Mouse (Mus musculus): ENCODE measurements around the gene Pnpla2. TPM values are rescaled to one million over a fixed set of nuclear protein-coding genes. Genes with fewer than 3 reads are reported as not detected.

Pnpla2 gene
- polyA plus RNA-seq, 1 experiment from 2014 or later: 20.3 TPM

DNA sequence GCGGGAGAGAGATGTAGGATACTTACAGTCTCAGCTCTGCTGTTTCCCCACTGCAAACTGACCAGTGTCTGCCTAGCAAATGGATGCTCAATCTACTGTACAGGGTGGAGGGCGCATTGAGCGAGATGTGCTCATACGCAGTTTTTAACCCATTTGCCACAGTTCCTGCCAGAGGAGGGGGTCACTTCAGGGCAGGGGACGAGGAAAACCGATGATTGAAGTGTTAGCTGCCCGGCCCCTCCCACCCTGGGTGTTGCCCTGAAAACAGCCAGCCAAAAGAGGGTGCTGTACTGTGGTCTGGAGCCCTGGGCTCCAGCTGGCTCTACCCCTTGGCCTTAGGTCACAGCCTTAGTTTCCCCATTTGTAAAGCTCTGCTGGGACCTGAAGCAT, 22.0 kb downstream of the Pnpla2 start:
- H3K27ac ChIP-seq: peak overlapping the region; percentile 99
- H3K9me3 ChIP-seq: no peaks in the 10 kb centered on the region
- peaks cover 10% of the 10 kb centered on the region for H3K36me3 ChIP-seq
- no peak for DNase-seq (ENCODE audit: low spot score)
- peaks cover 31% of the 10 kb centered on the region for H3K27me3 ChIP-seq (ENCODE audit: insufficient read depth, poor library complexity, severe bottlenecking)
- peaks cover 63% of the 10 kb centered on the region for H3K4me1 ChIP-seq (replicated peaks)
- WGBS: 20% methylated on average over 7 of the region's 7 CpGs
- peak overlapping the region; percentile 65 for H3K4me3 ChIP-seq

DNA sequence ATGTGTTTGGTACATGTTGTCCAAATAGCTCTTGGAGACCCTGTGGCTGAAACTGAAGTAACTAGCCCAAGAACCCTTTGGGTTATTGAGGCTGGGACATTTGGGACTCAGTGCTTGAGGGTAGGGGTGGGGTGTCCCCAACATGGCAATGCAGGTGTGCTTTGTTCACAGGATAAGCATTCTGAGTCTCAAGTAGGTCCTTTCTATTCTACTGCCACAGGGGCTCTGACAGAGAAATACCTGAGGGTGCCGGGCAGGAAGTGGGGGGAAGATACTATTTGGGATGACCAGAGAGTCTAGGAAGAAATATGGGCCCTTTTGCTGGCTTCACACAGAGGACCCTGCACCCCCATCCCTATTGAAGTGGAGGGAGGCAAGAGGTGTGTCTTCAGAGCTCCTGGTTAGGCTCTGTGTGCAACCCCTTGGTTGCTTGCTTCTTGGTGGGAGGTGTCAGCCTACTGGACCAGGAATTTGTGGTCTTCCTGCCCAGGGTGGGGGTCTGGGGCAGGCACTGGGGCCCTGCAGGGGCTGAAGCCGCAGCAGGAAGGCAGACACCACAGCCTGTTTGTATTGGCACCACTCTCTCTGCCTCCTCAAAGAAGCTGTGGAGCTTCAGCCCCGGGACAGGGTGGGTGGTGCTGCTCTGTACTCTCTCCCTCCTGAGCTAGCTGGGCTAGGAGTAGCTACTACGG, 22.7 kb downstream of the Pnpla2 start:
- H3K4me1 ChIP-seq (replicated peaks): peaks cover 70% of the 10 kb centered on the region
- no peak overlapping the region for H3K4me3 ChIP-seq
- DNase-seq (ENCODE audit: low spot score): no peak
- H3K27ac ChIP-seq: peak overlapping the region; percentile 23; the same call in 1 of the 2 replicates
- peaks cover 39% of the 10 kb centered on the region for H3K27me3 ChIP-seq (ENCODE audit: insufficient read depth, poor library complexity, severe bottlenecking)
- H3K9me3 ChIP-seq: no peaks in the 10 kb centered on the region
- H3K36me3 ChIP-seq: peaks cover 2% of the 10 kb centered on the region
- 65% methylated on average over 4 of the region's 4 CpGs for WGBS

DNA sequence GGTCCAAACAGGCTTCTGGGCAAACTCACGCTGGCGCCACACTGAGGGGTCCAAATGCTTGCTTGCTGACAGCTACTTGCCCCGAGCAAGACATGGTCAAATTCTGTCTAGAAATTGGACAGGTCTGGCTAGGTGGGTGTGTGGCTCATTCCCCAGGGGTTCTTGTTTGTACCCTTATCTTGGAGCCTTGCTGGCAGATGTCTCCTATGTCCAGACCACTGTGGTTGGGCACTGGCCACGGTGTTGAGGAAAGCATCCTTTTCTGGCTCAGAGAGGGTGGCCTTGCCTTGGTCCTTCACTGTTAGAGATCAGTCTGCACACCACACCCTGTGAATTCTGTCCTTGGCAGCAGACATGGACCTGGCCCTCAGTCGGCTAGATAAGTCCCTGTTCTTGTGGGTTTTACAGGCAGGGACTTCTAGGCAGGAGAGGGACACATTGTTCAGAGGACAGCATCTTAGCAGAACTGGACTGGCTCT, 23.3 kb downstream of the Pnpla2 start:
- no peak for DNase-seq (ENCODE audit: low spot score)
- H3K36me3 ChIP-seq: no peaks in the 10 kb centered on the region
- peaks cover 45% of the 10 kb centered on the region for H3K27me3 ChIP-seq (ENCODE audit: insufficient read depth, poor library complexity, severe bottlenecking)
- peaks cover 72% of the 10 kb centered on the region for H3K4me1 ChIP-seq (replicated peaks)
- no peak overlapping the region; the same call in 1 of the 2 replicates for H3K27ac ChIP-seq
- no peaks in the 10 kb centered on the region for H3K9me3 ChIP-seq
- no peak overlapping the region for H3K4me3 ChIP-seq
- 85% methylated on average over 5 of the region's 5 CpGs for WGBS

DNA sequence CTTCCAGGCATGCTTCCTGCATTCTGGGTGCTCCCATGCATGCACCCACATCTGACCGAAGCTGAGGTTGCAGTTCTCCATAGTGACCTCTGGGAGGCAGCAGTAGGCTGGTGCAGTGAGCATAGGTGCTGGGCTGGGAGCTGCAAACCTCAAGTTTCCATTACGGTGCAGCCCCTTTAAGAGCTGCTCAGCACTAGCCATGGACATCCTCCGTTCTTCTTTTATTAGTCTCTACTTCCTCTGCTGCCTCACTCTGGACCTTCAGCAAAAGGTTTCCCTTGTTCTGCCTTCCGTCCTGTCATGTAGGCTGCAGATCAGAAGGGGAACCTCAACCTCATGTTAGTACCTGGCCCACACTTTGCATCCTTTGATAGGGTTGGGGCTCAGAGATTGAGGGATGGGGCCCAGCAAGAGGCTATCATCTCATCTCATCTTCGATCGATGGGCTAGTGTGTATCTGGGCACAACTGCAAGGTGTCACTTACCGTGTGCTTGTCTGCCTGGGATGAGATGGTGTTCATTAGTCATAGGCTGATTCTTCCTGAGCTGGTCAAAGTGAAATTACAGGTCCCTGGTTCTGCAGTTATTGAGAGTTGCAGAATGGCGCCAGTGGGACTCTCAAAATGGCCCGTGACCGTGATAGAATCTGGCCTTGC, 26.0 kb downstream of the Pnpla2 start:
- Histone ChIP-seq H3K9me3 (no peaks in the 10 kb centered on the region), H3K27me3 (ENCODE audit: insufficient read depth, poor library complexity, severe bottlenecking) (peaks cover 53% of the 10 kb centered on the region), H3K27ac (no peak overlapping the region), H3K4me1 (replicated peaks) (peaks cover 64% of the 10 kb centered on the region), H3K36me3 (no peaks in the 10 kb centered on the region), H3K4me3 (peak overlapping the region; percentile 76)
- 12% methylated on average over 10 of the region's 10 CpGs for WGBS
- peak; percentile 63 for DNase-seq (ENCODE audit: low spot score)

DNA sequence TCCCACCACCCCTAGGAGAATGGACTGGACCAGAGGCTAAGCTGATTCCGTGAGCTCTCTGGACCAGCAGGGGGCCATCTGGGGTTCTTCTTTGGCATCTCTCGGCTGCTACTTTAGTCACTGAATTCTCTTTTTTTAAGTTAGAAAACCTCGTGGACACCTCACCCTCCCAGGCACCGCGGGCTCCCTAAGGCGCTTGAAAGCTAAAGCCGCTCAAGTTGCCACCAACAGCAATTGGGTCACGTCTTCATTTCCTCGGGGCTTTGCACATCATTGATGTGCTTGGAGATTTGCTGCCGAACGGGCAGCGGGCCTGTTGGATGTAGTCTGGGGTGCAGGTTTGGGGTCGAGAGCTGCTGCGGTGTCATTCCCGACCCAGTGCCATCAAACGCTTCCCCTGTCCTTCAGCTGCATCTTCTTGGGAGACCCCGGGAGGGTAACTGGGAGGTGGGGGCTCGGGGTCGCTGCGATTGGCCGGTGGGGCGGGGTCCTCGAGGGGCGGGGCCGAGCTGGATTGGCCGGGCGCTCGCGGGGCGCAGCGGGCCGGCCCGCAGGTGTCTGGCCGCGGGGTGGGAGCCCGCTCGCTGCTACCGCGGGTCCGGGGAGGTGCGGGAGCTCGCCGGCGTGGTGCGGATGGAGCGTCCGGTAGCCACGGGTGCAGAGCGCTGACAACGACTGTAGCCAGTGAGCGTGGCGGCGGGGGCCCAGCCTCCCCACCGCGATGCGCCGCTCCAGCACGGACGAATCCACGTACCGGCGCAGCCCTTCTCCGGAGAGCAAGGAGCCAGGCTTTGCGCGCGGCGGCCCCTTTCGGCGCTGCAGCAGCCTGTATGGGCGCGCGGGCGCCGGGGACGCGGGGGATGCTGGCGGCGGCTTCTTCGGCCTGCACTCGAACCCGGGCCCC, 26.8 kb downstream of the Pnpla2 start:
- H3K9me3 ChIP-seq: no peaks in the 10 kb centered on the region
- no peaks in the 10 kb centered on the region for H3K36me3 ChIP-seq
- H3K4me1 ChIP-seq (replicated peaks): peaks cover 56% of the 10 kb centered on the region
- under 1% methylated on average over 80 of the region's 81 CpGs for WGBS
- peak overlapping the region; percentile 76 for H3K4me3 ChIP-seq
- H3K27ac ChIP-seq: peak overlapping the region; percentile 65
- H3K27me3 ChIP-seq (ENCODE audit: insufficient read depth, poor library complexity, severe bottlenecking): peaks cover 45% of the 10 kb centered on the region
- DNase-seq (ENCODE audit: low spot score): peak; percentile 78

DNA sequence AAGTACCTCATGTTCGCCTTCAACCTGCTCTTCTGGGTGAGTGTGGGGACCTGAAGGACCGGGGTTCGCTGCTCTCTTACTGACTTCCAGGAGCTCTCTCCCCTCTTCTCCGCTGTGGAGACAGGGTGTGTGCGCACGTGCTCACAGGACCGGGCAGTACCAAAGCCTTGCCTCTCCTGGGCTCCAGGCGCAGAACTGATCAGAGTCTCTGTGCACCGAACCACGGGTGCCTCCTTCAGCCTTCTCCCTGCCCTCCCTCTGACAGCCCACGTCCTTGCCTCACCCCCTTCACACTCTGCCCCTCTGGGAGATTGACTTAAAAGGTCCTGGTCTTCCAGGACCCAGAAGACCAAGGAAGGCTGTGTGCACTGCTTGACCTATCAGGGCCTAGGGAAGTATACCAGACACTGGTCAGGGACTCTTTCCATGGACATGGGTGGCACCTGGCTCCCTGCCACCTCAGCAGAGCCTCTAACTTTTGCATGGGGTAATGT, 27.6 kb downstream of the Pnpla2 start:
- WGBS: 6% methylated on average over 11 of the region's 11 CpGs

DNA sequence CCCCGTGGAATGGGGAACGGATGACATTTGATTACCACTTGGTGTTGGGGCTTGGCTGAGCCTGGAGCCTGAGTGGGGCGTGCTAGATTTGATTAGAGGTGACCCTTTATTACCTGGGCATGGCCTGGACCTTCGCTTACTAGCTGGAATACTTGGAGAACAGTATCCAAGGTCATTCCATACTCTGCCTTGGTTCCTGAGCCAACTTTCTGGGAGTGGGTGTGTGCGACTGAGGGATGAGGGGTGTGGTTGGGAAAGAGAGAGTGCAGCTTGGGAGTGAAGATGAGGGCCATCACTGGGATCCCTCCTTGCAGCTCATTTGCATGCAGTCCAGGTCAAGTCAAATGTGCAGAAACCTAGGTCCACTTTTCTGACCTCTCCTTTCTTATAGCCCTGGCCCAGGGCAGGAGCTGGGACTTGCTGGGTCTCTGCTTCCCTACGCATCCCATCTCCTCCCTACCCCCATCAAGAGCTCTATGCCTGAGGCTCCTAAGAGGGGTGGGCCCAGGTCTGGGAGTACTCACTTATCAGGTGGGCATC, 28.2 kb downstream of the Pnpla2 start:
- peak overlapping the region; percentile 76; the same call in 1 of the 2 replicates for H3K4me3 ChIP-seq
- no peaks in the 10 kb centered on the region for H3K9me3 ChIP-seq
- no peaks in the 10 kb centered on the region for H3K36me3 ChIP-seq
- H3K27ac ChIP-seq: no peak overlapping the region
- H3K4me1 ChIP-seq (replicated peaks): peaks cover 46% of the 10 kb centered on the region
- DNase-seq (ENCODE audit: low spot score): no peak
- 79% methylated on average over 6 of the region's 6 CpGs for WGBS
- H3K27me3 ChIP-seq (ENCODE audit: insufficient read depth, poor library complexity, severe bottlenecking): peaks cover 34% of the 10 kb centered on the region

More for the DNA sequence above, 27.6 kb downstream of the Pnpla2 start:
- DNase-seq (ENCODE audit: low spot score): no peak
- H3K27ac ChIP-seq: peak overlapping the region; percentile 65
- H3K27me3 ChIP-seq (ENCODE audit: insufficient read depth, poor library complexity, severe bottlenecking): peaks cover 38% of the 10 kb centered on the region
- no peaks in the 10 kb centered on the region for H3K36me3 ChIP-seq
- no peaks in the 10 kb centered on the region for H3K9me3 ChIP-seq
- peak overlapping the region; percentile 76 for H3K4me3 ChIP-seq
- peaks cover 52% of the 10 kb centered on the region for H3K4me1 ChIP-seq (replicated peaks)

DNA sequence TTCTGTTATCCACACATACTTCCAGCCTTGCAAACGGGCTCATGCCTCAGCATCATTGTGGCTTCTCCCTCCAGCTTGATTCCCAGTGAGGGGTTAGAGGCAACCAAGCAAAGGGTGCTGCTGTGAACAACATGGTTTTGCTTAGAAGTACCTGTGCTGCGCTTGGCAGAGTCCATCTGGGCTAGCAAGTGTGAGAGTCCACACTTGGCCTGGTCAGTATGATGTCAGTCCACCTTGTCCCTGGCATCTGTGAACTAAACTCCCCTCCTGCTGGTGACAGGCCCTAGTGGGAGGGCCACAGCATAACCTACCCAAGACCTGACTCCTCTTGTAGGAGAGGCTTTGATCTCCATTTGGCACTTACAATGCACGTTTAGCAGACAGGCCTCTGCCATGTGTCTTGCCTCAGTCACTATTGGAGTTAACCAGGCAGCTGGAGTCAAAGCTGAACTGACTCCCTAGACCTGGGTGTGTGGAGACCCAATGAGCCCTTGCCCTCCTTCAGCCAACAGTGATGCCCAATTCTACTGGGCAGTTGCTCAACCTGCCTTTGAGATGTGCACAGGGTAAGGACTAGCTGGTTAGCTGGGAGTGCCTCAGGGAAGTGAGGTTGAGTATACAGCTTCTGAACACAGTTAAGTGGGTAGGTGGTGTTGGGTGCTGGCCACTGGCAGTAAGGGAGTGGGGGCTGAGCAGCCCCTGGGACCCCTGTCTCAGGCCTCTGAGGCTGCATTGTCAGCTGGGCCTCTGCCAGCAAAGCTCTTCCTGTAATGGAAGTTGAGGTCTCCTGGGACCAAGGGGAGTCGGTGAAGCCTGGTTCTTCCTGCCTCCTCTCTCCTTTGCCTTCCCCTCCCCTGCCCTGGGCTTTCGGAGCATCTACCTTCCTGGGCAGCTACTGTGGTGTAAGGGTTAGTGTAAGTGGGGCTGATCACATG, 29.5 kb downstream of the Pnpla2 start:
- Histone ChIP-seq H3K27ac (no peak overlapping the region), H3K27me3 (ENCODE audit: insufficient read depth, poor library complexity, severe bottlenecking) (peaks cover 32% of the 10 kb centered on the region)
- 81% methylated on average over 5 of the region's 5 CpGs for WGBS

DNA sequence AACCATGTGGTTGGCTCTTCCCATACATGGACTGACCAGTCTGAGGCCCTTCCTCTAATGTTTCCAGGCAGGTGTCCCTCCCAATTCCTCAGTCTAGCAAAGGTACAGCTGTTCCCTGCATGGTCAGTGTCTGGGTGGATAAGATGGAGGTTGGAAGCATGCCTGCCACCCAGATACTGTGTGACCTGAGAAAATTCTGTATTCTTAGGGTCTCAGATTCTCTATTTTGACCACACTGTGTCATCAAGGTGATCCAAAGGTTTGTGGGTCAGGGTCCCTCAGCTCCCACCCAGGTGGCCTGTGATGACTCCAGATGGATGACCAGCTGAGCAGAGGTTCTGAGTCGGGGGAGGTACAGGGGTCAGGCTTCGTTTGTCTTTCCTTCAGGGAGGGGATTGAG, 30.2 kb downstream of the Pnpla2 start:
- Histone ChIP-seq H3K4me3 (no peak overlapping the region), H3K4me1 (replicated peaks) (peaks cover 44% of the 10 kb centered on the region), H3K27me3 (ENCODE audit: insufficient read depth, poor library complexity, severe bottlenecking) (peaks cover 32% of the 10 kb centered on the region), H3K36me3 (no peaks in the 10 kb centered on the region), H3K27ac (no peak overlapping the region), H3K9me3 (no peaks in the 10 kb centered on the region)
- DNase-seq (ENCODE audit: low spot score): no peak
- 84% methylated on average over 2 of the region's 2 CpGs for WGBS

More for the DNA sequence above, 29.5 kb downstream of the Pnpla2 start:
- Histone ChIP-seq H3K9me3 (no peaks in the 10 kb centered on the region), H3K4me1 (replicated peaks) (peaks cover 44% of the 10 kb centered on the region), H3K36me3 (no peaks in the 10 kb centered on the region), H3K4me3 (no peak overlapping the region)
- no peak for DNase-seq (ENCODE audit: low spot score)

DNA sequence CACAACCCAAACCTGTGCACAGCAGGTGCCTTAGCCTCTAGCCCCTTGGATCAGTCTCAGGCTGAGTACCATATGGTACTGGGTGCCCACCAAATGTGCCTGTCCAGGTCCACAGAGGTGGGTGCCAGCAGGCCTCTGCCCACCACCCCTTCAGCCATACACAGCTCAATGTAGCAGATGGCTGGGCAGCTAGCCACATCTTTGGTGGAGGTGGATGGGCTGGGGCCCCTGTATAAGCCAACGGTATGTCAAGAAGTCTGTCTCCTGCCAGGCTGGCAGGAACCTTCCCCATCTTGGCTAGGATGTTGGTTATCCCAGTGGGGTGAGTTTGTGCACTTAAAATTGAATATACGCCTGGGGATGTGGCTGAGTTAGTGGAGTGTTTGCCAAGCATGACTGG, 30.6 kb downstream of the Pnpla2 start:
- peaks cover 32% of the 10 kb centered on the region for H3K27me3 ChIP-seq (ENCODE audit: insufficient read depth, poor library complexity, severe bottlenecking)
- 85% methylated on average over 2 of the region's 2 CpGs for WGBS
- no peaks in the 10 kb centered on the region for H3K9me3 ChIP-seq
- no peak overlapping the region for H3K27ac ChIP-seq
- H3K4me1 ChIP-seq (replicated peaks): peaks cover 44% of the 10 kb centered on the region
- no peaks in the 10 kb centered on the region for H3K36me3 ChIP-seq
- no peak for DNase-seq (ENCODE audit: low spot score)
- no peak overlapping the region for H3K4me3 ChIP-seq

DNA sequence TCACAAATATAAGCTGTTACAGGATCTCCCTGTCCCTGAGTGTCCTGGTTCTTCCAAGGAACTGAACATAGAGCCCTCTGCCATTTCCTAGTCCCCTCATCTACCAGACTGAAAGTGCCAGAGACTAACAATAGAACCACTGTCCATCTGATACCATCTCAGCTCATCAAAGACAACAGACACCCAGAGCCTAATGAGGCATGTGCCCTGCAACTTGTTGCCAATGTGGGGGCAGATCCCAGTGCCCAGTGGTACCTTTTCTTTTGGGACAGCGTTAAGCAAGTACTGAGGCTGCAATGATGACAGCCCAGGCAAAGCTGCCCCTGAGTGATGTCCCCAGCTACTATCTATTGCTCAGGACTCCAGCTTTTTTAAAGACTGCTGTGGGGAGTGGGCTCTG, 31.2 kb downstream of the Pnpla2 start:
- Histone ChIP-seq H3K36me3 (peaks cover 6% of the 10 kb centered on the region; the same call in 1 of the 2 replicates), H3K9me3 (no peaks in the 10 kb centered on the region), H3K4me3 (no peak overlapping the region), H3K27me3 (ENCODE audit: insufficient read depth, poor library complexity, severe bottlenecking) (peaks cover 32% of the 10 kb centered on the region), H3K4me1 (replicated peaks) (peaks cover 39% of the 10 kb centered on the region), H3K27ac (no peak overlapping the region)
- WGBS: 94% methylated on average over 1 of the region's 1 CpGs
- DNase-seq (ENCODE audit: low spot score): no peak
